Mouse (Mus musculus): ENCODE results near the gene Nmt2.

- TF ChIP-seq POLR2A (IDR thresholded peaks at IDR 0.05; ENCODE audit: low read depth, low read length) (no peak), CTCF (IDR thresholded peaks at IDR 0.05; ENCODE audit: extremely low read depth, insufficient read length, insufficient replicate concordance, low read depth, low read length) (no peak)
Observed at GRCm38 (mm10) chr2:3273349-3273748, 10.7 kb upstream of the Nmt2 start.

All from small intestine, adult 2 months (tissue).